Mouse (Mus musculus): ENCODE measurements at regions not wholly inside any gene's neighbourhood (a gene's known extent, or its start where the extent isn't known, plus 50 kb on each side); places are given as distances from the start of the nearest gene placed in this dataset.
A peak's percentile ranks its signal among the peaks of the same experiment; 100 is the strongest.

GRCm38 (mm10) chr14:67626181-67626580 is 1617.2 kb upstream of the Gulo start:
- WGBS: 75% methylated on average over 8 of the region's 8 CpGs
- H3K4me1 ChIP-seq (ENCODE audit: control insufficient read depth, insufficient read depth, low read length): no peaks in the 10 kb centered on the region
- no peak for TF ChIP-seq CTCF (IDR thresholded peaks at IDR 0.05; ENCODE audit: insufficient read depth, low read length)
- no peak for TF ChIP-seq POLR2A (IDR thresholded peaks at IDR 0.05; ENCODE audit: borderline replicate concordance, extremely low read depth, low read depth, low read length)
- H3K4me3 ChIP-seq (replicated peaks; ENCODE audit: extremely low read depth, low read depth, low read length): no peak overlapping the region
- no peak for DNase-seq

GRCm38 (mm10) chr14:67623841-67624480 is 1615.0 kb upstream of the Gulo start:
- 63% methylated on average over 4 of the region's 4 CpGs for WGBS
- DNase-seq: no peak
- Histone ChIP-seq H3K4me1 (ENCODE audit: control insufficient read depth, insufficient read depth, low read length) (no peaks in the 10 kb centered on the region), H3K4me3 (replicated peaks; ENCODE audit: extremely low read depth, low read depth, low read length) (no peak overlapping the region)
- no peak for TF ChIP-seq POLR2A (IDR thresholded peaks at IDR 0.05; ENCODE audit: borderline replicate concordance, extremely low read depth, low read depth, low read length)
- no peak for TF ChIP-seq CTCF (IDR thresholded peaks at IDR 0.05; ENCODE audit: insufficient read depth, low read length)

DNA sequence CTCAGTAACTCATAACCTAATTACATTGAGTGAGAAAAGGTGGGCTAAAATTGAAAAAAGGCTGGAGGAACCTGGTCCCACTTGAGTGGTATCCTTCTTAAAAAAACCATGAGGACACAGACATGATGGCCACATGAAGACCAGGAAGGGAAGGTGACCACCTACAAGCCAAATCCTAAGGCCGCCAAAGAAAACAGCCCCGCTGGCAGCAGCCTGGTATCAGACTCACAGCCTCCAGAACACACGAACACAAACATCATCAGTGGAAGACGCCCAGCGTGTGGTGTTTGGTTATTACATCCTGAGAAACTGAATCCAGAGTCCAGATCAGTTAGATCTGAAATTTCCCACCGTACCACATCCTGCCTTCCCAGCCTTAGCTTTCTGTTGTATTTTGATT is 1613.9 kb upstream of the Gulo start:
- TF ChIP-seq CTCF (IDR thresholded peaks at IDR 0.05; ENCODE audit: insufficient read depth, low read length): no peak
- no peak for TF ChIP-seq POLR2A (IDR thresholded peaks at IDR 0.05; ENCODE audit: borderline replicate concordance, extremely low read depth, low read depth, low read length)
- WGBS: 70% methylated on average over 6 of the region's 6 CpGs

GRCm38 (mm10) chr14:67621486-67621885 is 1612.5 kb upstream of the Gulo start:
- DNase-seq: no peak
- no peak for TF ChIP-seq POLR2A (IDR thresholded peaks at IDR 0.05; ENCODE audit: borderline replicate concordance, extremely low read depth, low read depth, low read length)
- TF ChIP-seq CTCF (IDR thresholded peaks at IDR 0.05; ENCODE audit: insufficient read depth, low read length): no peak
- no peaks in the 10 kb centered on the region for H3K4me1 ChIP-seq (ENCODE audit: control insufficient read depth, insufficient read depth, low read length)
- no peak overlapping the region for H3K4me3 ChIP-seq (replicated peaks; ENCODE audit: extremely low read depth, low read depth, low read length)
- 54% methylated on average over 2 of the region's 2 CpGs for WGBS

More for the DNA sequence above, 1613.9 kb upstream of the Gulo start:
- no peak for DNase-seq
- Histone ChIP-seq H3K4me1 (ENCODE audit: control insufficient read depth, insufficient read depth, low read length) (no peaks in the 10 kb centered on the region), H3K4me3 (replicated peaks; ENCODE audit: extremely low read depth, low read depth, low read length) (no peak overlapping the region)

DNA sequence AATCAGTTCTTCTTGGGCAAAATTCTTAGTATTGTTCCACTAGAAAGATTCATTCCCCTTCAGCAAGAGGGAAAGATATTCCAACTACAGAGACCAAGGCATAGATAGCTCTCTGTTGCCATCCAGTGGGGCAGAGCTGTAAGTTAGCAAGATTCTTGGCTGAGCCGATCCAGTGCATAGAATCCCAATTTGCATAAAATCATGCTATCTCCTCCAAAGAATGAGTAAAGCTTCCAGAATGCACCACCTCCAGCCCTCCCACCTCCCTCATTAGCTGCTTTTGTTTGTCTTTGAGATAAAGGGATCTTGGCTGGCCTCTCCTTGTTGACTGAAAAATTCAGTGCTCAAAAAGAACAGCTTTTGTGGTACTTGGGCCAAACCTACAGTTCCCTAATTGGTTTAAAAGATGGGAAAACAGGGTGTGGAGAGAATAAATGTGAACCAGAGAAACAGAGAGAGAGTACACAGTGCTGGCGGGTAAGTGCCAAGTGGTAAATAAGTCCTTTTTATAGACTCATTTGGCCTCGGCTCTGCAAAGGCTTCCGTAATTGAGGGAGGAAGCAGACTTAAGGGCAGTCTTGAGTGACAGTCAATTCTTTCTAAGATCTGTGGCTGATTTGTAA is 1612.0 kb upstream of the Gulo start:
- 25% methylated on average over 4 of the region's 4 CpGs for WGBS
- no peak overlapping the region for H3K4me3 ChIP-seq (replicated peaks; ENCODE audit: extremely low read depth, low read depth, low read length)
- no peaks in the 10 kb centered on the region for H3K4me1 ChIP-seq (ENCODE audit: control insufficient read depth, insufficient read depth, low read length)
- DNase-seq: peak; percentile 10
- TF ChIP-seq POLR2A (IDR thresholded peaks at IDR 0.05; ENCODE audit: borderline replicate concordance, extremely low read depth, low read depth, low read length) (no peak), CTCF (IDR thresholded peaks at IDR 0.05; ENCODE audit: insufficient read depth, low read length) (peak; percentile 42)

GRCm38 (mm10) chr14:67619571-67619970 is 1610.6 kb upstream of the Gulo start:
- Histone ChIP-seq H3K4me1 (ENCODE audit: control insufficient read depth, insufficient read depth, low read length) (no peaks in the 10 kb centered on the region), H3K4me3 (replicated peaks; ENCODE audit: extremely low read depth, low read depth, low read length) (no peak overlapping the region)
- no peak for DNase-seq
- TF ChIP-seq POLR2A (IDR thresholded peaks at IDR 0.05; ENCODE audit: borderline replicate concordance, extremely low read depth, low read depth, low read length) (no peak), CTCF (IDR thresholded peaks at IDR 0.05; ENCODE audit: insufficient read depth, low read length) (no peak)
- WGBS: 49% methylated on average over 4 of the region's 4 CpGs

DNA sequence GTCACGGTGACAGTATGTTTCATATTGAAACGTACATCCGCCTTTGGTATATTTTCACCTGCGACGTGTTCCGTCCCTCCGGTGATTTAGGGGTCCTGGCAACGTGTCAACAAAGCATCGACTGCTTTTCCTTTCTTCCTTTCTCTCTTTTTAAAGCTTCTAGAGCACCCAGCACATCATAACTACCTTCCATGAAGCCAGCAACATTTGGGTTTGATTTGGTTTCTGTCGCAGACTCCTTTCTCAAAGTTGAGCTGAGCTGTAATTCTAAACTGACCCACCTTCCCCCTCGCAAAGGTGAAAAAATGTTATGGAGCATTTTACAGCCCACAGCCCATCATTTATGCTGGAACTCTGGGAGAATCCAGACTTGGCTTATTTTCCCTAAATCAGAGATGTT is 1605.4 kb upstream of the Gulo start:
- Histone ChIP-seq H3K4me1 (ENCODE audit: control insufficient read depth, insufficient read depth, low read length) (no peaks in the 10 kb centered on the region; the same call in 1 of the 2 replicates), H3K4me3 (replicated peaks; ENCODE audit: extremely low read depth, low read depth, low read length) (no peak overlapping the region)
- TF ChIP-seq POLR2A (IDR thresholded peaks at IDR 0.05; ENCODE audit: borderline replicate concordance, extremely low read depth, low read depth, low read length): no peak
- TF ChIP-seq CTCF (IDR thresholded peaks at IDR 0.05; ENCODE audit: insufficient read depth, low read length): no peak
- DNase-seq: no peak
- WGBS: 70% methylated on average over 11 of the region's 11 CpGs

DNA sequence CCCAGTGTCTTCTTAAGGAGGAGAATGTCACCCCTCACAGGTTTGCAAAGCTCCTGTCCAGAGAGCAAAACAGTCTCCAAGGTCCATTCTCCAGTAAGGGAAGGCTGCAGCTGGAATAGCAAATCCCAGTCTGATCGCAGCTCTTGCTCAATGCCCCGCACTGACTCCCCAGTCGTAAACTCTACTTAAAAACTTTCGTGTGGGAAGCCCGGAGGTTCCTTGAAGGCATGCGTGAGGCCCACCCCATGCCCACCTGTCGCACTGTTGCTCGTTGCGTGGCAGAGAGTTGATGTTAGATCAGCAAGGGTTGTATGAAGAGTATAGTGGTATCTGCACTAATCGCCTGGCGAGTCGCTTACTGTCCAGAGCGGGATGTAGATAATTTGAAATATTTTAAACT is 1604.7 kb upstream of the Gulo start:
- TF ChIP-seq CTCF (IDR thresholded peaks at IDR 0.05; ENCODE audit: insufficient read depth, low read length) (no peak), POLR2A (IDR thresholded peaks at IDR 0.05; ENCODE audit: borderline replicate concordance, extremely low read depth, low read depth, low read length) (no peak)
- no peak overlapping the region for H3K4me3 ChIP-seq (replicated peaks; ENCODE audit: extremely low read depth, low read depth, low read length)
- DNase-seq: no peak
- no peaks in the 10 kb centered on the region; the same call in 1 of the 2 replicates for H3K4me1 ChIP-seq (ENCODE audit: control insufficient read depth, insufficient read depth, low read length)
- WGBS: 67% methylated on average over 13 of the region's 13 CpGs

GRCm38 (mm10) chr14:67613221-67613620 is 1604.2 kb upstream of the Gulo start:
- no peaks in the 10 kb centered on the region; the same call in none of the 2 replicates for H3K4me1 ChIP-seq (ENCODE audit: control insufficient read depth, insufficient read depth, low read length)
- DNase-seq: no peak
- no peak for TF ChIP-seq CTCF (IDR thresholded peaks at IDR 0.05; ENCODE audit: insufficient read depth, low read length)
- TF ChIP-seq POLR2A (IDR thresholded peaks at IDR 0.05; ENCODE audit: borderline replicate concordance, extremely low read depth, low read depth, low read length): no peak
- 6% methylated on average over 14 of the region's 14 CpGs for WGBS
- H3K4me3 ChIP-seq (replicated peaks; ENCODE audit: extremely low read depth, low read depth, low read length): peak overlapping the region; percentile 19

GRCm38 (mm10) chr14:67612471-67612870 is 1603.5 kb upstream of the Gulo start:
- Histone ChIP-seq H3K4me3 (replicated peaks; ENCODE audit: extremely low read depth, low read depth, low read length) (no peak overlapping the region), H3K4me1 (ENCODE audit: control insufficient read depth, insufficient read depth, low read length) (no peaks in the 10 kb centered on the region; the same call in none of the 2 replicates)
- 30% methylated on average over 4 of the region's 4 CpGs for WGBS
- no peak for DNase-seq
- TF ChIP-seq POLR2A (IDR thresholded peaks at IDR 0.05; ENCODE audit: borderline replicate concordance, extremely low read depth, low read depth, low read length) (no peak), CTCF (IDR thresholded peaks at IDR 0.05; ENCODE audit: insufficient read depth, low read length) (no peak)

All from lung, adult 2 months (tissue).